Mouse (Mus musculus): ENCODE data around the gene Slc22a1. TPM values are rescaled to one million over a fixed set of nuclear protein-coding genes. Genes with fewer than 3 reads are reported as not detected.

The Slc22a1 gene
- polyA plus RNA-seq (2011; ENCODE audit: insufficient read depth, insufficient read length, low read depth, missing spikeins): not detected in 2 replicates

DNA sequence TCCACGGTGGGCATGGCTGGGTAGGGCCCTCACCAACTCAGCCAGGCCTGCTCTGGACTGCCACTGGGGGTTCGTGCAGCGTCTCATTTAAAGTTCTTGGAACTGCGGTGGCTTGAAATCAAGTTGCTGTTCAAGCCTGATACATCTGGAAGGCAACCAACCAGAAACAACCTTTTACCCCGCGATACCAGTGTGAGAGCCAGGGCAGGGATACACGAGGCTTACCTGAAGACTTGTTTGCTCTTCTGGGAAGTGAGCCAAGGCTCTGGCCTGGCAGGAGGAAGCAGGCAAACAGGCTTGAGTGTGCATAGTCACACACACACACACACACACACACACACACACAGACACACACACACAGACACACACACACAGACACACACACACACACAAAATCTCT lies at the start of gene Slc22a1:
TSS of gene Slc22a1 (minus strand) at position 184 of the 400 bp plus-strand sequence.
- no peak within 1 kb of the TSS for H3K9ac ChIP-seq (ENCODE audit: low read depth, poor library complexity, severe bottlenecking)
- no peaks in the 10 kb centered on the region for H3K27me3 ChIP-seq (ENCODE audit: control insufficient read depth, insufficient read depth, low read length, poor library complexity, severe bottlenecking)
- H3K9me3 ChIP-seq (replicated peaks; ENCODE audit: control insufficient read depth, insufficient read depth, low read length, poor library complexity, severe bottlenecking): no peaks in the 10 kb centered on the region
- TF ChIP-seq POLR2A (IDR thresholded peaks at IDR 0.05; ENCODE audit: insufficient read depth, low read length): no peak
- no peak for TF ChIP-seq CTCF (IDR thresholded peaks at IDR 0.05; ENCODE audit: low read depth, low read length)
- TF ChIP-seq EP300 (IDR thresholded peaks at IDR 0.05; ENCODE audit: insufficient read depth, low read depth, low read length): no peak
- no peaks in the 10 kb centered on the region for H3K36me3 ChIP-seq (ENCODE audit: control insufficient read depth, insufficient read depth, low read length, poor library complexity, severe bottlenecking)
- no peaks in the 10 kb centered on the region for H3K4me1 ChIP-seq (ENCODE audit: control insufficient read depth, insufficient read depth, low read length)
- H3K27ac ChIP-seq (ENCODE audit: insufficient read depth, low read length): no peak within 1 kb of the TSS
- no peak within 1 kb of the TSS for H3K4me3 ChIP-seq (ENCODE audit: low read depth, low read length)

GRCm38 (mm10) chr17:12724767-12725744 lies 49.4 kb upstream of the Slc22a1 start:
- no peaks in the 10 kb centered on the region for H3K4me1 ChIP-seq (ENCODE audit: control insufficient read depth, insufficient read depth, low read length)
- H3K9me3 ChIP-seq (replicated peaks; ENCODE audit: control insufficient read depth, insufficient read depth, low read length, poor library complexity, severe bottlenecking): no peaks in the 10 kb centered on the region
- no peak overlapping the region for H3K9ac ChIP-seq (ENCODE audit: low read depth, poor library complexity, severe bottlenecking)
- no peak overlapping the region for H3K4me3 ChIP-seq (ENCODE audit: low read depth, low read length)
- no peak overlapping the region for H3K27ac ChIP-seq (ENCODE audit: insufficient read depth, low read length)
- 0 out of 2 replicates have a peak, but pooled peaks cover 2% of the 10 kb centered on the region for H3K36me3 ChIP-seq (ENCODE audit: control insufficient read depth, insufficient read depth, low read length, poor library complexity, severe bottlenecking)
- H3K27me3 ChIP-seq (ENCODE audit: control insufficient read depth, insufficient read depth, low read length, poor library complexity, severe bottlenecking): no peaks in the 10 kb centered on the region
- TF ChIP-seq EP300 (IDR thresholded peaks at IDR 0.05; ENCODE audit: insufficient read depth, low read depth, low read length): no peak
- TF ChIP-seq POLR2A (IDR thresholded peaks at IDR 0.05; ENCODE audit: insufficient read depth, low read length): no peak
- no peak for TF ChIP-seq CTCF (IDR thresholded peaks at IDR 0.05; ENCODE audit: low read depth, low read length)

DNA sequence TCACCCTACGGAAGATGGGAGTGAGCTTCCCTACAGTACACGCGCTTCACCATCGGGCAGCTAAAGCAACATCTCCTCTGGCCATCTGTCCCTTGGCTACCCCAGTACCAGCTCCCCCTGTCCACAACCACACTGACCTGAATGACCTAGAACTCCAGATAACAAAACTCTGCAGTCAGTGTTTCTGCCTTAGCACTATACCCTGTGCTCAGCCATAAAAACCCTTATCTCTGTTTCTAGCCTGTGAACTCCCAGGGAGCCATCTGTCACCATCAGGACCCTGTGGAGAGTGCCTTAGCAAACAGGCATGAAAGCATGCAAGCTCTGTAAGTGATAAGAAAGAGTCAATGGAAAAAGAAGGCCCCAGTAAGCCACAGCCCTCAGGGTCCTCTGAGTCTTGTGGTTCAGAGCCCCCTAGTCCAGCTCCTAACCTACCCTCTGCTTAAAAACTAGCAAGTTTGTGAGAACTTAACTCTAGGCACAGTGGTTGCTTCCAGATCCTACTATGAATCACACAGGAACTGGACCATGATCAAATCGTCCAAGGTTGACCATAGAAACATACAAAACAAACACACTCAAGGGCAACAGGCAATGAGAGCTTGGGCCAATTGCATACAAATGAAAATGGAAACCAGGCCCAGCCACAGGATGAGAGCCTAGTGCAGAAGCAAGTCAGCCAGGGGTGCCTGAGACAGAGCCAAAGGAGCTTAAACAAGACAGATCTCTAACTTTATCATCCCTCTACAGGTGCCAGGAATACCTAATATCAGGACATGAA lies 48.5 kb upstream of the Slc22a1 start:
- no peaks in the 10 kb centered on the region for H3K4me1 ChIP-seq (ENCODE audit: control insufficient read depth, insufficient read depth, low read length)
- H3K9me3 ChIP-seq (replicated peaks; ENCODE audit: control insufficient read depth, insufficient read depth, low read length, poor library complexity, severe bottlenecking): no peaks in the 10 kb centered on the region
- H3K27me3 ChIP-seq (ENCODE audit: control insufficient read depth, insufficient read depth, low read length, poor library complexity, severe bottlenecking): no peaks in the 10 kb centered on the region
- H3K36me3 ChIP-seq (ENCODE audit: control insufficient read depth, insufficient read depth, low read length, poor library complexity, severe bottlenecking): 0 out of 2 replicates have a peak, but pooled peaks cover 4% of the 10 kb centered on the region
- H3K4me3 ChIP-seq (ENCODE audit: low read depth, low read length): no peak overlapping the region
- H3K9ac ChIP-seq (ENCODE audit: low read depth, poor library complexity, severe bottlenecking): no peak overlapping the region
- H3K27ac ChIP-seq (ENCODE audit: insufficient read depth, low read length): no peak overlapping the region
- TF ChIP-seq CTCF (IDR thresholded peaks at IDR 0.05; ENCODE audit: low read depth, low read length) (no peak), POLR2A (IDR thresholded peaks at IDR 0.05; ENCODE audit: insufficient read depth, low read length) (no peak), EP300 (IDR thresholded peaks at IDR 0.05; ENCODE audit: insufficient read depth, low read depth, low read length) (no peak)

- H3K36me3 ChIP-seq (ENCODE audit: control insufficient read depth, insufficient read depth, low read length, poor library complexity, severe bottlenecking): 0 out of 2 replicates have a peak, but pooled peaks cover 4% of the 10 kb centered on the region
Measured at GRCm38 (mm10) chr17:12722622-12723021, 47.0 kb upstream of the Slc22a1 start.

DNA sequence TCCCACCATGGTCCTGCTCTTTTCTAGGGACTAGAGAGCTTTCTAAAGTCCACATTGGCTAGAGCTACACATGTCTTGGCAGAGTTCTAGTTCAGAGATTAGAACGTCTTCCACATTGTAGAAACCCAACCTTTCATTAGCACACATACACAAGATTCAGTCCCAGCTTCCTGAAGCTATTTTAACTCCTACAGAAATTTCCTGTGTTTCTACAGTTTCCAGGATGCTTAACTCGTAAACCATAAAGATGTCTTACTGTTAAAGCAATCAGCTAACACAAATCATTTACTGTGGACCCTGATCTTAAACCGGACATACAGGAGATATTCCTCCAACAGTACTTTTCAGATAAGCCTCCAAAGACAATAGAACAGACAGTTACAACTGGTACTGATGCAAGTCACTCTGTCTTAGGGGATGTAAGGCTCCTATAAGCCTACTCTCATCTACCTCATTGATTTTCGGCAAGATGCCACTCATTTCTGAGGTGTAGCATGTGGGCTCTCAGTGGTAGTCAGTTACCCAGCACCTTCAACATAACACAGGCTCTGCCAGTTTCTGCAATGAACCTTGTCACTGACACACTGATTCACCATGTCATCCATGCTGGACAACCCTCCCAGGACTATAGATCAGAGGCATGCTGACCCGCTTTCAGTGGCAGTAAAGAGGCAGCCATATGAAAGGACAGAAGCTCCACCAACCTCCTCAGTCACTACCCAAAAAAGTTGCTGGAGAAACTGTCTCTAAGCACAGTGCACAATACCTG lies 45.7 kb upstream of the Slc22a1 start:
- Histone ChIP-seq H3K4me1 (ENCODE audit: control insufficient read depth, insufficient read depth, low read length) (no peaks in the 10 kb centered on the region), H3K36me3 (ENCODE audit: control insufficient read depth, insufficient read depth, low read length, poor library complexity, severe bottlenecking) (0 out of 2 replicates have a peak, but pooled peaks cover 4% of the 10 kb centered on the region), H3K9me3 (replicated peaks; ENCODE audit: control insufficient read depth, insufficient read depth, low read length, poor library complexity, severe bottlenecking) (no peaks in the 10 kb centered on the region), H3K4me3 (ENCODE audit: low read depth, low read length) (no peak overlapping the region), H3K27me3 (ENCODE audit: control insufficient read depth, insufficient read depth, low read length, poor library complexity, severe bottlenecking) (no peaks in the 10 kb centered on the region), H3K9ac (ENCODE audit: low read depth, poor library complexity, severe bottlenecking) (no peak overlapping the region), H3K27ac (ENCODE audit: insufficient read depth, low read length) (no peak overlapping the region)
- TF ChIP-seq CTCF (IDR thresholded peaks at IDR 0.05; ENCODE audit: low read depth, low read length): no peak
- no peak for TF ChIP-seq EP300 (IDR thresholded peaks at IDR 0.05; ENCODE audit: insufficient read depth, low read depth, low read length)
- no peak for TF ChIP-seq POLR2A (IDR thresholded peaks at IDR 0.05; ENCODE audit: insufficient read depth, low read length)

More at GRCm38 (mm10) chr17:12722622-12723021, 47.0 kb upstream of the Slc22a1 start:
- Histone ChIP-seq H3K4me3 (ENCODE audit: low read depth, low read length) (no peak overlapping the region), H3K9me3 (replicated peaks; ENCODE audit: control insufficient read depth, insufficient read depth, low read length, poor library complexity, severe bottlenecking) (no peaks in the 10 kb centered on the region), H3K4me1 (ENCODE audit: control insufficient read depth, insufficient read depth, low read length) (no peaks in the 10 kb centered on the region), H3K27me3 (ENCODE audit: control insufficient read depth, insufficient read depth, low read length, poor library complexity, severe bottlenecking) (no peaks in the 10 kb centered on the region), H3K9ac (ENCODE audit: low read depth, poor library complexity, severe bottlenecking) (no peak overlapping the region), H3K27ac (ENCODE audit: insufficient read depth, low read length) (no peak overlapping the region)
- no peak for TF ChIP-seq POLR2A (IDR thresholded peaks at IDR 0.05; ENCODE audit: insufficient read depth, low read length)
- no peak for TF ChIP-seq CTCF (IDR thresholded peaks at IDR 0.05; ENCODE audit: low read depth, low read length)
- no peak for TF ChIP-seq EP300 (IDR thresholded peaks at IDR 0.05; ENCODE audit: insufficient read depth, low read depth, low read length)

Data from ES-Bruce4 (cell line).